Mouse (Mus musculus) layer of hippocampus, adult 2 months (tissue): Measurements from ENCODE around the gene Kcnj6. TPM values are rescaled to one million over a fixed set of nuclear protein-coding genes. Genes with fewer than 3 reads are reported as not detected.
A peak's percentile ranks its signal among the peaks of the same experiment; 100 is the strongest.

Source experiments
- DNase-seq, 2 experiments: peaks; one replicate each; pipeline ENCODE4 v3.0.0; 2022; ENCODE audit warnings: low spot score in 2 of 2
- H3K27ac ChIP-seq: fragments of 200-600 bp; 2 replicates; pipeline ENCODE4 v1.8.1; 2022
- H3K4me3 ChIP-seq: fragments of 200-600 bp; 2 replicates; pipeline ENCODE4 v1.8.1; 2022; ENCODE audit warnings: mild to moderate bottlenecking
- CTCF ChIP-seq: fragments of 200-600 bp; conservative IDR thresholded peaks from 2 replicates; pipeline ENCODE4 v1.8.1; 2022; ENCODE audit warnings: antibody characterized with exemption, mild to moderate bottlenecking, moderate library complexity
- total RNA-seq, 2 experiments: library from RNA; stranded (reverse); gene quantifications; 2 replicates each; pipeline ENCODE4 v1.2.3; 2021

The Kcnj6 gene
- total RNA-seq, 2 experiments from 2014 or later, result 128 to 133 TPM

GRCm38 (mm10) chr16:94773928-94774327, 223.6 kb downstream of the Kcnj6 start:
- no peak for TF ChIP-seq CTCF
- H3K27ac ChIP-seq, result no peak overlapping the region
- no peak overlapping the region for H3K4me3 ChIP-seq
- DNase-seq, result no peak

GRCm38 (mm10) chr16:94767606-94768005, 229.9 kb downstream of the Kcnj6 start:
- TF ChIP-seq CTCF, result no peak
- no peak overlapping the region for H3K4me3 ChIP-seq
- DNase-seq, result no peak

DNA sequence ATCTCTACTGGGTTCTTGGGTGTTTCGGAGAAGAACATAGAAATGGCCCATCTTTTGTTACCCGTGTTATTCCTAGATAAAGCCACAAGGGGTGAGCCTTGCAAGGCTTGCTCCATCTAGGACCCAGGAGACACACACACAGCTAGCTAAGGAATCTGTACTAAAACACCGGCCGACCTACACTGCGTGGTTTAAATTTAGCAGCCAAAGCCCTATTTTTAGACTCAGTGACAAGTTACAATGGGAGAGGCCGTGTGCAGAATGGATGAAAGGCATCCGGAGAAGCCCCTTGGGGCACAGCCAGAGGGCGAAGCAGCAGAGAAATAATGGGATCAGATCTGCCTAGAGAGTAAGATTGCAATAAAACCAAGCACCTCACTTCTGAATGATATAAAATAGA, 232.4 kb downstream of the Kcnj6 start:
- Histone ChIP-seq H3K27ac (no peak overlapping the region), H3K4me3 (no peak overlapping the region)
- TF ChIP-seq CTCF, result peak; percentile 44
- DNase-seq, result no peak

More at GRCm38 (mm10) chr16:94767606-94768005, 229.9 kb downstream of the Kcnj6 start:
- no peak overlapping the region for H3K27ac ChIP-seq

DNA sequence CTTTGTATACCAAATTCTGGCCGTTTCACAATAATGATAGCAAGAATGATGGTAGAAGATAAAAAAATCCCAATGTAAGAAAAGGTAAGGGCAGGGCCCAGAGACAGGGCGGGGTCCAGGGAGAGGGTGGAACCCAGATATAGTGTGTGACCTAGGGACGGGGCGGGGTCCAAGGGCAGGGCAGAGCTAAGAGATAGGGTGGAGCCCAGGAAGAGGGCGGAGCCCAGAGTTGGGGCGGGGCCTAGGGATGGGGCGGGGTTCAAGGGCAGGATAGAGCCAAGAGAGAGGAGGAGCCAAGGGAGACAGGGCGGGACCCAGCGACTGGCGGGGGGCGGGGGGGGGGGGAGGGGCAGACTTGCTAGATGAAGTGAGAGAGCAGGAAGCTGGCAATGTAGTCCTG, 236.8 kb downstream of the Kcnj6 start:
- H3K4me3 ChIP-seq, result no peak overlapping the region
- no peak for TF ChIP-seq CTCF
- no peak for DNase-seq
- H3K27ac ChIP-seq, result no peak overlapping the region

DNA sequence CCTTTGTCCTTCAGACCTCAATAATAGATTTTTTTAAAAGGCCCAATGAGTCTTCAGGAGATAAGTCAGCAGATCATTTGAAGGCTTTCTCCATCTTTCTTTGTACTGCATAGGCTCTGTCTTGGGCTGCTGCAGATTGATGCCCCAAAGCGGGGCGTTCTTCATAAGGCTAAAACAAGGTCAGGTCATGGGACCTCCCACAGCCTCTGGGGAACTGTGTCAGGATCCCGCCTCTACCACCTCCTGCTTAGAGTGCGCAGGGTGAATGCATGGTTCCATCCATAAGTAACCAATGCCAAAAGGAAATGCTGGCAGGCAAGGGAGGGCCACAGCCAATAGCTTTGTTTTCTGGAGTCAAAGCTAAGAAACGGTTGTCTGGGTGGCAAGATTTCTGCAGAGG, 237.7 kb downstream of the Kcnj6 start:
- no peak overlapping the region for H3K4me3 ChIP-seq
- no peak for TF ChIP-seq CTCF
- no peak for DNase-seq
- no peak overlapping the region for H3K27ac ChIP-seq

GRCm38 (mm10) chr16:94758606-94759005, 238.9 kb downstream of the Kcnj6 start:
- no peak for TF ChIP-seq CTCF
- H3K4me3 ChIP-seq, result no peak overlapping the region
- no peak overlapping the region for H3K27ac ChIP-seq
- no peak for DNase-seq

- DNase-seq, result no peak
- no peak for TF ChIP-seq CTCF
- Histone ChIP-seq H3K4me3 (no peak overlapping the region), H3K27ac (peak overlapping the region; percentile 32; the same call in 1 of the 2 replicates)
Observed at GRCm38 (mm10) chr16:94756352-94756751, 241.1 kb downstream of the Kcnj6 start.

DNA sequence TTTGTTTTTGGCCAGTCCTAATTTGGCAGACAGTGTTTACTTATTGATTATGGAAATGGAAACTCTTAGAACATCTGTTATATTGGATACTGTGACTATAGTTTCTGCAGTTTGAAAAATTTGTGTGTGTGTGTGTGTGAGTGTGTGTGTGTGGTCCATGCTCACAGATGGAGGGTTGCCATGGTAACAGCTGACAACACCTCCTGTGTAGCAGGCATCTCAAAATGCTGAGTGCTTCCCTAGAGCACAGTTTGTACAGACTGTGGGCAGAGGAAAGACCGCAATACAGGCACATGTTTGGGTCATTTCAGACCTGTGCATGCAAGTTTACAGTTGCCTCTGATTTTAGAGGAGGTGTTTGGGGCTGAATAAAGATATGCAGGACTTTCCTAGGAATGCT, 244.0 kb downstream of the Kcnj6 start:
- no peak overlapping the region for H3K4me3 ChIP-seq
- H3K27ac ChIP-seq, result peak overlapping the region; percentile 86
- TF ChIP-seq CTCF, result no peak
- peak; percentile 78 to 81 for DNase-seq

DNA sequence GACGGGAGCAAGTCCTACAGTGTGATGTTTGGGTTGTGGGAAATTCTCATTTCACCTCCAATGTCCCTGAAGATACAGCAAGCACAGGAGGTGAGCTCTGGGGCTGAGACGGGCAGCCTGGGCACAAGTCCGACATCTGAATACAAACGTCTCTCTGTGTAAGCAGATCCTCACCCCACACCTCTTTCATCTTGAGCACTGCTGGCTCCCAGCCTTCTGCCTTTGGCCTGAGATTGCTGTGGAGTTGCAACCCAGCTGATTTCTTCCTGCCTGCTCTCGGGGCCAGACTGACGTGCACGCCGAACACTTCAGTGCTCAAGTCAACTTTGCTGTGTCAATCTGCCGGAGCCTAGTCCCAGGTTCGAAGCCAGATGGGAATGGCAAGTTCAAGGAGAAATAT, 244.7 kb downstream of the Kcnj6 start:
- H3K27ac ChIP-seq, result peak overlapping the region; percentile 39; the same call in 1 of the 2 replicates
- no peak overlapping the region for H3K4me3 ChIP-seq
- no peak for TF ChIP-seq CTCF
- DNase-seq, result no peak

GRCm38 (mm10) chr16:94745016-94745415, 252.5 kb downstream of the Kcnj6 start:
- no peak for DNase-seq
- Histone ChIP-seq H3K4me3 (no peak overlapping the region), H3K27ac (peak overlapping the region; percentile 75; the same call in 1 of the 2 replicates)
- no peak for TF ChIP-seq CTCF

DNA sequence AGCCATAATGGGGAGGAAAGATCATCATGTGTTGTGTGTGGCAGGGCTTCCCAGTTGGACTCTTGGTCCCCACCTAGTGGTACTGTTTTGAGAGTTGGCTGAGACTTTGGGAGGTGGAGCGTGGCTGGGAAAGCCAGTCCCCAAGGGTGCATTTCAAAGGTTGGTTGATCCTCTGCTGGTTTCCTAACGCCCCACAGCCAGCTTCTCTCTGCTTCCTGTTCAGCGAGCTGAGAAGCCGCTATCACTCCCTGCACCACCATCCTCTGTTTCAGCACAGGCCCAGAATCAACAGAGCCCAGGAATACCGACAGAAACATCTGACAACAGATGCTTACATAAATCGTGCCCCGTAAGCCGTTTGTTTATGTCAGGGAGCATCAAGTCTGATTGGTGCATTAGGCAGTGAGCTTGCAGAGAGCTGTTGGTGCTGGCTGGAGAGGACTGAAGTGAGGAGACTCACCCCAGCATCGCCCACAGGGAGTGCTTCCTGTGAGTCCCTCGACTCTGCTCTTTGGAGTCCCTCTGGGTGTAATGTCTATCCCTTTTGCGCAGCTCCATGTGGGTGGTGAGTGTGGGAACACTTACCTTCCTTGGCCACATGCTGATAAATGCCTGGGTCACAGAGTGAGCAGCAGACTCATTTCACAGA, 253.5 kb downstream of the Kcnj6 start:
- peak; percentile 48 to 55 for DNase-seq
- TF ChIP-seq CTCF, result peak; percentile 73
- no peak overlapping the region; the same call in 1 of the 2 replicates for H3K4me3 ChIP-seq
- peak overlapping the region; percentile 75; the same call in 1 of the 2 replicates for H3K27ac ChIP-seq

DNA sequence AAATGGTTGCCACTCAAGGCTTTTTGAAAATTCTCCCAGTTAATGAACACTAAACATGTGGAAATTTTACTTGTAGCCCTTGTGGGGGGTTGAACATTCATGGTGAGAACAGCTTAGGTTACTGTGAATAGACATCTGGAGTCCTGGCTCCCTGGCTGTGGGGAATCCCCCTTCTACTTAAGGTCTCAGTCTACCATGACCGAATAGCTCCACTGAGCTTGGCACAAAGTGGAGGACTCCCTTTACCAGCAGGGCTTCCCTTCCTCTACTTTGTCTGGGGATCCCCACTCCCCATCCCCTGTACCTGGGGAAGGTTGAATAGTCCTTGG, 260.2 kb downstream of the Kcnj6 start:
- no peak for TF ChIP-seq CTCF
- no peak overlapping the region for H3K4me3 ChIP-seq
- no peak for DNase-seq
- no peak overlapping the region for H3K27ac ChIP-seq

GRCm38 (mm10) chr16:94736462-94737358, 260.8 kb downstream of the Kcnj6 start:
- DNase-seq, result no peak
- H3K27ac ChIP-seq, result no peak overlapping the region
- no peak for TF ChIP-seq CTCF
- no peak overlapping the region for H3K4me3 ChIP-seq
